Mouse (Mus musculus): ENCODE measurements around the gene Angpt4. TPM values are rescaled to one million over a fixed set of nuclear protein-coding genes. Genes with fewer than 3 reads are reported as not detected.
A peak's percentile ranks its signal among the peaks of the same experiment; 100 is the strongest.

The Angpt4 gene
- polyA plus RNA-seq, 2 experiments: 0.03 to 0.06 TPM

- H3K4me2 ChIP-seq (ENCODE audit: low read depth): no peak overlapping the region
- WGBS (ENCODE audit: insufficient replicate concordance): 31% methylated on average over 2 of the region's 2 CpGs
- no peak overlapping the region for H3K4me3 ChIP-seq (ENCODE audit: insufficient read depth in 1 of 2, low read depth in 2 of 2, low read length in 2 of 2)
- no peaks in the 10 kb centered on the region for H3K9me3 ChIP-seq (ENCODE audit: control insufficient read depth, low read length)
- H3K27me3 ChIP-seq (ENCODE audit: control insufficient read depth, insufficient read depth, low read length): no peaks in the 10 kb centered on the region
- no peaks in the 10 kb centered on the region for H3K4me1 ChIP-seq (replicated peaks; ENCODE audit: control insufficient read depth in 2 of 2, insufficient read depth in 2 of 2, low read length in 1 of 2)
- no peaks in the 10 kb centered on the region for H3K36me3 ChIP-seq (replicated peaks; ENCODE audit: control insufficient read depth, insufficient read depth, low read depth)
- ATAC-seq (ENCODE audit: insufficient read depth): no peak
- no peak overlapping the region for H3K9ac ChIP-seq (replicated peaks)
- DNase-seq (ENCODE audit: low read depth in 3 of 3, low spot score in 3 of 3): no peak
- H3K27ac ChIP-seq: no peak overlapping the region
- TF ChIP-seq CTCF (IDR thresholded peaks at IDR 0.05; ENCODE audit: low read depth) (peak; percentile 64), EP300 (IDR thresholded peaks at IDR 0.05; ENCODE audit: low read depth) (no peak)
Measured at GRCm38 (mm10) chr2:151941269-151941668, 30.3 kb downstream of the Angpt4 start.

- H3K4me3 ChIP-seq (ENCODE audit: insufficient read depth in 1 of 2, low read depth in 2 of 2, low read length in 2 of 2): no peak overlapping the region
- ATAC-seq (ENCODE audit: insufficient read depth): no peak
- TF ChIP-seq CTCF (IDR thresholded peaks at IDR 0.05; ENCODE audit: low read depth): no peak
- TF ChIP-seq EP300 (IDR thresholded peaks at IDR 0.05; ENCODE audit: low read depth): no peak
- no peaks in the 10 kb centered on the region for H3K9me3 ChIP-seq (ENCODE audit: control insufficient read depth, low read length)
- H3K27ac ChIP-seq: no peak overlapping the region
- no peaks in the 10 kb centered on the region for H3K36me3 ChIP-seq (replicated peaks; ENCODE audit: control insufficient read depth, insufficient read depth, low read depth)
- H3K4me2 ChIP-seq (ENCODE audit: low read depth): no peak overlapping the region
- H3K9ac ChIP-seq (replicated peaks): no peak overlapping the region
- no peak for DNase-seq (ENCODE audit: low read depth in 3 of 3, low spot score in 3 of 3)
- no peaks in the 10 kb centered on the region for H3K27me3 ChIP-seq (ENCODE audit: control insufficient read depth, insufficient read depth, low read length)
- no peaks in the 10 kb centered on the region for H3K4me1 ChIP-seq (replicated peaks; ENCODE audit: control insufficient read depth in 2 of 2, insufficient read depth in 2 of 2, low read length in 1 of 2)
- 29% methylated on average over 2 of the region's 2 CpGs for WGBS (ENCODE audit: insufficient replicate concordance)
Measured at GRCm38 (mm10) chr2:151944106-151944505, 33.1 kb downstream of the Angpt4 start.

- Histone ChIP-seq H3K9me3 (ENCODE audit: control insufficient read depth, low read length) (no peaks in the 10 kb centered on the region), H3K4me3 (ENCODE audit: insufficient read depth in 1 of 2, low read depth in 2 of 2, low read length in 2 of 2) (no peak overlapping the region), H3K27me3 (ENCODE audit: control insufficient read depth, insufficient read depth, low read length) (no peaks in the 10 kb centered on the region), H3K4me1 (replicated peaks; ENCODE audit: control insufficient read depth in 2 of 2, insufficient read depth in 2 of 2, low read length in 1 of 2) (no peaks in the 10 kb centered on the region), H3K4me2 (ENCODE audit: low read depth) (no peak overlapping the region), H3K36me3 (replicated peaks; ENCODE audit: control insufficient read depth, insufficient read depth, low read depth) (no peaks in the 10 kb centered on the region), H3K9ac (replicated peaks) (no peak overlapping the region), H3K27ac (no peak overlapping the region)
- ATAC-seq (ENCODE audit: insufficient read depth) (no peak), DNase-seq (ENCODE audit: low read depth in 3 of 3, low spot score in 3 of 3) (no peak)
- TF ChIP-seq EP300 (IDR thresholded peaks at IDR 0.05; ENCODE audit: low read depth) (no peak), CTCF (IDR thresholded peaks at IDR 0.05; ENCODE audit: low read depth) (no peak)
- WGBS (ENCODE audit: insufficient replicate concordance): 75% methylated on average over 2 of the region's 2 CpGs
Measured at GRCm38 (mm10) chr2:151947617-151948016, 36.6 kb downstream of the Angpt4 start.

GRCm38 (mm10) chr2:151948311-151948710 is 37.3 kb downstream of the Angpt4 start:
- TF ChIP-seq EP300 (IDR thresholded peaks at IDR 0.05; ENCODE audit: low read depth) (no peak), CTCF (IDR thresholded peaks at IDR 0.05; ENCODE audit: low read depth) (no peak)
- Histone ChIP-seq H3K27ac (no peak overlapping the region), H3K4me3 (ENCODE audit: insufficient read depth in 1 of 2, low read depth in 2 of 2, low read length in 2 of 2) (no peak overlapping the region), H3K27me3 (ENCODE audit: control insufficient read depth, insufficient read depth, low read length) (no peaks in the 10 kb centered on the region), H3K9ac (replicated peaks) (no peak overlapping the region), H3K9me3 (ENCODE audit: control insufficient read depth, low read length) (no peaks in the 10 kb centered on the region), H3K4me1 (replicated peaks; ENCODE audit: control insufficient read depth in 2 of 2, insufficient read depth in 2 of 2, low read length in 1 of 2) (no peaks in the 10 kb centered on the region), H3K4me2 (ENCODE audit: low read depth) (no peak overlapping the region), H3K36me3 (replicated peaks; ENCODE audit: control insufficient read depth, insufficient read depth, low read depth) (no peaks in the 10 kb centered on the region)
- 64% methylated on average over 7 of the region's 7 CpGs for WGBS (ENCODE audit: insufficient replicate concordance)
- DNase-seq (ENCODE audit: low read depth in 3 of 3, low spot score in 3 of 3): no peak
- no peak for ATAC-seq (ENCODE audit: insufficient read depth)

GRCm38 (mm10) chr2:151949082-151949774 is 38.2 kb downstream of the Angpt4 start:
- Histone ChIP-seq H3K27ac (no peak overlapping the region), H3K9ac (replicated peaks) (no peak overlapping the region), H3K4me1 (replicated peaks; ENCODE audit: control insufficient read depth in 2 of 2, insufficient read depth in 2 of 2, low read length in 1 of 2) (no peaks in the 10 kb centered on the region), H3K9me3 (ENCODE audit: control insufficient read depth, low read length) (no peaks in the 10 kb centered on the region), H3K4me2 (ENCODE audit: low read depth) (no peak overlapping the region), H3K36me3 (replicated peaks; ENCODE audit: control insufficient read depth, insufficient read depth, low read depth) (no peaks in the 10 kb centered on the region), H3K27me3 (ENCODE audit: control insufficient read depth, insufficient read depth, low read length) (no peaks in the 10 kb centered on the region), H3K4me3 (ENCODE audit: insufficient read depth in 1 of 2, low read depth in 2 of 2, low read length in 2 of 2) (no peak overlapping the region)
- TF ChIP-seq CTCF (IDR thresholded peaks at IDR 0.05; ENCODE audit: low read depth) (no peak), EP300 (IDR thresholded peaks at IDR 0.05; ENCODE audit: low read depth) (no peak)
- 45% methylated on average over 2 of the region's 2 CpGs for WGBS (ENCODE audit: insufficient replicate concordance)
- ATAC-seq (ENCODE audit: insufficient read depth) (no peak), DNase-seq (ENCODE audit: low read depth in 3 of 3, low spot score in 3 of 3) (no peak)
